Mouse (Mus musculus): ENCODE measurements around the gene Fndc3b. TPM values are rescaled to one million over a fixed set of nuclear protein-coding genes. Genes with fewer than 3 reads are reported as not detected.

Gene Fndc3b
- polyA plus RNA-seq, 1 experiment from 2014 or later: 4.7 TPM

DNA sequence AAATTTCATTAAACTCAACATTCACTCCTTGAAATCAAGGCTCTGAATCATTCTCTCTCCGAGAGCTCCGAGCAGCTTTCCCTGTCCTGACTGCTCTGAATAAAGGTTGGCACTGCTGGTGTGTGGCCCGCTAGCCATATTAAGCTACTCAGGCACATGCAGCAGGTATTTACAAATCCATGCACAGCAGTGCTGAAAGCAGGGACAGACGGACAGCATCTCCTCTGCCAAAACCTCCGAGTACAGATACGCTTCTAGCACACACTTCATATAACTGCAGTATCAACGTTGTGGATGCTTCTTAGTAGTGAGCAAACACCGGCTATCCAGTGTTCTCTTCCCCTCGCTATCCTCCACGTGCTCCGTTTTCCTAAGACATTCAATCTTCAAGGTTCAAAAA is 167.0 kb downstream of the Fndc3b start:
- DNase-seq (no peak), ATAC-seq (ENCODE audit: low read depth) (no peak)
- no peaks in the 10 kb centered on the region for H3K9me3 ChIP-seq (replicated peaks)
- no peaks in the 10 kb centered on the region; the same call in 1 of the 2 replicates for H3K36me3 ChIP-seq
- no peak overlapping the region for H3K4me2 ChIP-seq
- H3K4me3 ChIP-seq (replicated peaks): no peak overlapping the region
- H3K27me3 ChIP-seq: no peaks in the 10 kb centered on the region
- no peaks in the 10 kb centered on the region for H3K4me1 ChIP-seq (replicated peaks)
- H3K9ac ChIP-seq: no peak overlapping the region
- 78% methylated on average over 11 of the region's 11 CpGs for WGBS (ENCODE audit: insufficient replicate concordance)
- no peak overlapping the region for H3K27ac ChIP-seq

DNA sequence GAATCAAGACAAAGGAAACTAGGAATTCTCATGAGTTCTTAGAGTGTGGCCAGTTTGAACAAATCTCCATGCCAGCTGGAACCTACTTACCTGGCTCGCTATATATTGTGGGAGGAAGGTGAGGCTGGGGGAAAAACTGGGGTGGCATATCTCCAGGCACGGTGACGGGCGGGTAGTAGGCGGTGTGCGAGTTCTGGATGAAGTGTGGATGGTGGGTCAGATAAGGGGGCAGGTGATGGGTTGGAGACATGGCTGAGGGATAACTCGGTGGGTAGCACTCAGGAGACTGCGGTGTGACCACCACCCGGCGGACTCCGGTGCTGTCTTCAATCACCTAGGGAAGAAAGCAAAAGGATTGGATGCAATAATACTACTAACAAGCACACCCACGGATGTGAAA is 169.3 kb downstream of the Fndc3b start:
- no peaks in the 10 kb centered on the region for H3K27me3 ChIP-seq
- ATAC-seq (ENCODE audit: low read depth) (no peak), DNase-seq (no peak)
- no peaks in the 10 kb centered on the region for H3K9me3 ChIP-seq (replicated peaks)
- H3K9ac ChIP-seq: no peak overlapping the region
- H3K4me3 ChIP-seq (replicated peaks): no peak overlapping the region
- H3K4me1 ChIP-seq (replicated peaks): no peaks in the 10 kb centered on the region
- H3K27ac ChIP-seq: no peak overlapping the region
- H3K36me3 ChIP-seq: peaks cover 4% of the 10 kb centered on the region
- WGBS (ENCODE audit: insufficient replicate concordance): 76% methylated on average over 12 of the region's 12 CpGs
- no peak overlapping the region for H3K4me2 ChIP-seq

DNA sequence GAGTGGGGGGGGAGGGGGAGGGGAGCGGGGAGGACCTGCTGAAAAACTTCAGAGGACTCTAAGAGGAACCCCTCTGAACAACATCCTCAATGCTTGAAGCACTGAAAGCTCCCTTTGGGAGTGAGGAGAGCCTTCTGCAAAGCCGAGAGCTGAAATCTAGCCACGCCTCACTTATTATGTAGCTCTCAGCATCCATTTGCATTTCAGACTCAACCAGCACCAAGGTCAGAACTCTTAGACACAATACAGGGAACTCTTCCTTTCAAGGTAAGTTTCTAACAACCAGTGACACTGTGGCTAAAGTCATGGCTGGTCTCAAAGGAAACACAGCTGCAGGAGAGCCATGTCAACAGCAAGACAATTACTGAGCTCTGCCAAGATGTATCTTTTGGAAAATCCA is 169.9 kb downstream of the Fndc3b start:
- no peak for ATAC-seq (ENCODE audit: low read depth)

DNA sequence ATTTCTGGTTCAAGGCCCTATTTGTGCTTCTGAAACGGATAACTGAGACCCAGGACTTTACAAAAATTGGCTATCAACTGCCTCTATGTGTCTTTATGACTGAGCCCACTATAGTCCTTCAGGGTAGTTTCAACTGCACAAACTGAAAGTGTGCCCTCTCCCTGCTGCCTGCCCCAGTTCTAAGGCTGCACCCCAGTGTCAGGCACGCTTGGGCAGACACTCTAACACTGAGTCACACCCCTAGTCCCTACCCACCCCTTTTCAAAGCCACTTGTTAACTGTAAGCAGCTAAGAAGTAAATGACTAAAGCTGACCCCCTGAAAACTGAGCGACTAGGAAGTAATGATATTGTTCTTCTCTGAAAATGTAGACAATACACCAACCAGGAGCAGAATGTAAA is 176.9 kb downstream of the Fndc3b start:
- Histone ChIP-seq H3K27me3 (no peaks in the 10 kb centered on the region), H3K4me2 (no peak overlapping the region), H3K27ac (no peak overlapping the region), H3K4me1 (replicated peaks) (no peaks in the 10 kb centered on the region), H3K9me3 (replicated peaks) (no peaks in the 10 kb centered on the region), H3K4me3 (replicated peaks) (no peak overlapping the region), H3K36me3 (peaks cover 8% of the 10 kb centered on the region), H3K9ac (no peak overlapping the region)
- no peak for DNase-seq
- ATAC-seq (ENCODE audit: low read depth): no peak
- WGBS (ENCODE audit: insufficient replicate concordance): 50% methylated on average over 3 of the region's 3 CpGs

More for the DNA sequence above, 169.9 kb downstream of the Fndc3b start:
- Histone ChIP-seq H3K4me2 (no peak overlapping the region), H3K27ac (no peak overlapping the region), H3K9ac (no peak overlapping the region), H3K4me1 (replicated peaks) (no peaks in the 10 kb centered on the region), H3K9me3 (replicated peaks) (no peaks in the 10 kb centered on the region), H3K36me3 (peaks cover 4% of the 10 kb centered on the region), H3K4me3 (replicated peaks) (no peak overlapping the region), H3K27me3 (no peaks in the 10 kb centered on the region)
- 63% methylated on average over 3 of the region's 3 CpGs for WGBS (ENCODE audit: insufficient replicate concordance)
- DNase-seq: no peak

DNA sequence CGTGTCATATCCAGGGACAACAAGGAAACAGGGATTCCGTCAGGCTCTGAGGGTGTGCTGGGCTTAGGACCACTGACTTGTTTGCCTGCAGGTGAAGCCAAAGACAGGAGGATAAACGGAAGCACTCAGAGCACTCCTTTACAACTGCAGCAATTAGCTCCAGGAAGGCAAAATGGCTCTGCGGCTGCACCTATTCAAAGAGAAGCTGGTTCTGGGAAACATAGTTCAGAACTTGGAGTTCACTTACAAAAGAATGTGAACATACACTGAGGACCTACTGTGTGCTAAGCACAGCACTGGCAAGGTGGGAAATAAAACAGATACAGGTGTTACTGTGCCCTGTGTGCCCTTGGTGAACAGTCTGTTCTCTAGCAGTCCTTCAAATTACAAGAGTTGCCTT is 177.4 kb downstream of the Fndc3b start:
- Histone ChIP-seq H3K27me3 (no peaks in the 10 kb centered on the region), H3K9ac (no peak overlapping the region), H3K4me3 (replicated peaks) (no peak overlapping the region), H3K4me2 (no peak overlapping the region), H3K27ac (no peak overlapping the region), H3K36me3 (peaks cover 8% of the 10 kb centered on the region), H3K4me1 (replicated peaks) (no peaks in the 10 kb centered on the region), H3K9me3 (replicated peaks) (no peaks in the 10 kb centered on the region)
- ATAC-seq (ENCODE audit: low read depth) (no peak), DNase-seq (no peak)
- WGBS (ENCODE audit: insufficient replicate concordance): 67% methylated on average over 4 of the region's 4 CpGs

DNA sequence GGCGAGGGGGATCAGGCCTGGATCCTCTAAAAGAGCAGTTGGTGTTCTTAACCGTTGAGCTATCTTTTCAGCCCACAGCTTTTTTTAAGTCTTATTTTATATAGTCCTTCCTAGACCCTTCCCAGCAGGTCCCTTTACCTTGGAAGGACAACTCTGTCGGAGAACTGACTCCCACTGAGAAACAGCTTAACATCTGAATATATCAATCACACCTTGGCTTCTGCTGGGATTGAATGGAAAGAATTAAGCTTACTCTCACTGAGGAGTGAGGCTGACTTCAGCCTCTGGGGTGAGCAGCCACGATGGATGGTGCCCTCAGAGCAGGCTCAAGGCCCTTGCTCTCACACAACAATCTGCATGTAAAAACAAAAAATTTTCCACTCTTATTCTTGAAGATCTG is 179.1 kb downstream of the Fndc3b start:
- DNase-seq: no peak
- ATAC-seq (ENCODE audit: low read depth): no peak

DNA sequence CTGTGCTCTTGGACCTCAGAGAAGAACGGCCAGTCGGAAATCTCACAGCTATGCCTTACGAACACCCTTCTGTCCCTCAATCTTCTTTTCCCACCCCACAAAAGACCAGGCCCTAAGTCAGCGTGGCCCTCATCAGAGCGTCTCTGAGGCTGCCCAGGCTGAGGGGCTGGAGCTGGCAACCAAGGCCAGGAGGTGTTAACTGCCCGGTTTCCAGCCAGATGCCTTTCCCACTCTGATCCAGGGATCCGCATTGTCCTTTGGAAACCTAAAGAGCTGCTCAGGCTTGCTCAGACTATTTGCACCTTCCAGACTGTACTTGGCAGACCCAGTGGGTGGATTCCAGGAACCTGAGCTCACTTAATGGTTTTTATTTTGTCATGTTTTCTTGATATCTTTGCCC is 180.7 kb downstream of the Fndc3b start:
- H3K9ac ChIP-seq: no peak overlapping the region
- H3K4me2 ChIP-seq: no peak overlapping the region
- ATAC-seq (ENCODE audit: low read depth) (no peak), DNase-seq (no peak)
- H3K27ac ChIP-seq: no peak overlapping the region
- no peaks in the 10 kb centered on the region for H3K9me3 ChIP-seq (replicated peaks)
- H3K27me3 ChIP-seq: no peaks in the 10 kb centered on the region
- no peak overlapping the region for H3K4me3 ChIP-seq (replicated peaks)
- H3K36me3 ChIP-seq: no peaks in the 10 kb centered on the region; the same call in 1 of the 2 replicates
- no peaks in the 10 kb centered on the region for H3K4me1 ChIP-seq (replicated peaks)
- WGBS (ENCODE audit: insufficient replicate concordance): 69% methylated on average over 7 of the region's 7 CpGs

More for the DNA sequence above, 179.1 kb downstream of the Fndc3b start:
- Histone ChIP-seq H3K9ac (no peak overlapping the region), H3K4me3 (replicated peaks) (no peak overlapping the region), H3K4me1 (replicated peaks) (no peaks in the 10 kb centered on the region), H3K36me3 (peaks cover 5% of the 10 kb centered on the region; the same call in 1 of the 2 replicates), H3K9me3 (replicated peaks) (no peaks in the 10 kb centered on the region), H3K4me2 (no peak overlapping the region), H3K27ac (no peak overlapping the region), H3K27me3 (no peaks in the 10 kb centered on the region)
- 57% methylated on average over 4 of the region's 4 CpGs for WGBS (ENCODE audit: insufficient replicate concordance)

DNA sequence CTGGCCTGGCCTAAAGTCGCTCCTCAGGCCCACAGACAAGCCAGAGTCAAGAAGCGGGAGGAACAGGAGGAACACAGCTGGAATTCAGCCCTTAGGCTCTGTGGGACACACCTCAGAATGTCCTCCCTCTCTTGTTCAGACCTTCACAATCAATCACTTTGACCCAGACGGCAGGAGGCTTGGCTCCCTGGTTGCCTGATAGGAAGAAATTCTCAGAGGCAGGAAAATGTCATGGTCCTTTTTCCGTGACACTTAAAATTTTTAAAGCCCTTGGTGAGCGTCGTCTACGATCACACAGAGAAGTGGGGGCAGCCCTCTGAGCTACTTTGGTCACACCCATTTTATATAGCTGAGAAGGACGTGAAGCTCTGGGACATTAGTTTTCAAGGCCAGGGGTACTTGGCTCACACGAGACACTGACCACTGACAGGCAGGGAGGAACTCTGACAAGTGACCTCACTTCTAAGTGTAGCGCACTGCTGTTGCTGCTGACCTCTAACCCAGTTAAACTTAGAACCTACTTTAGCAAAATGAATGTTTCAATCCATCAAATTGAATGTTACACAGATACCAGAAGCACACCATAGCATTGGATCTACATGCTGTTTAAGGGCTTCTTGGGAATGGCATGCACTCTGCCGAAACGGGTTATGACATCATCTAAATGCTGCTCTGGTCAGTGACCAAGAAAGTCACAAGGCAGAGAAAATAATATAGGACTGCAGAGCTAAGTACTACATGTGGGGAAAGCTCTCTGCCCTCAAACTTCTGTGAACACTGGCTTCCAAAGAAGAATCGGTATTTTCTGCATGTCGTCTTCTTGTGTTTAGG is 181.7 kb downstream of the Fndc3b start:
- Histone ChIP-seq H3K4me3 (replicated peaks) (no peak overlapping the region), H3K36me3 (no peaks in the 10 kb centered on the region; the same call in 1 of the 2 replicates), H3K27ac (no peak overlapping the region), H3K27me3 (no peaks in the 10 kb centered on the region), H3K4me1 (replicated peaks) (no peaks in the 10 kb centered on the region), H3K9ac (no peak overlapping the region), H3K4me2 (no peak overlapping the region), H3K9me3 (replicated peaks) (no peaks in the 10 kb centered on the region)
- ATAC-seq (ENCODE audit: low read depth) (no peak), DNase-seq (no peak)
- 69% methylated on average over 14 of the region's 14 CpGs for WGBS (ENCODE audit: insufficient replicate concordance)

DNA sequence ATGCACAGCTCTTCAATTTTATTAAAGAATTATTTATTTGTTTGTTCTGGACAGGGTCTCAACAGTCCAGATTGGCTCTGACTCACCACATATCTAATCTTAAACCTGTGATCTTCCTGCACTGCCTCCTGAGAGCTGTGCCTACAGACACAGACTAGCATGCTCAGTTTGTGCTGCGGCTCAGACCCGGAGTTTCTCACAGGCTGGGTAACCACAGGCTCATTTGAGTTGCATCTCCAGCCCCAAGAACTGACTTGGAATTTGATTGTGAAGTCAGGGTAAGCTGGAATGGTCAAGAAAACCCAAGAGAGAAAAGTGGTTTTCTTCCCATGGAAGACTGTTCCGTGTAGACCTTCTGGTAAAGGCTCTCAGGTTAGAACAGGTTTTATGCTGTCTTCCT is 184.1 kb downstream of the Fndc3b start:
- Histone ChIP-seq H3K27me3 (no peaks in the 10 kb centered on the region), H3K27ac (no peak overlapping the region), H3K4me1 (replicated peaks) (no peaks in the 10 kb centered on the region), H3K9ac (no peak overlapping the region), H3K36me3 (no peaks in the 10 kb centered on the region; the same call in 1 of the 2 replicates), H3K9me3 (replicated peaks) (no peaks in the 10 kb centered on the region), H3K4me3 (replicated peaks) (no peak overlapping the region), H3K4me2 (no peak overlapping the region)
- WGBS (ENCODE audit: insufficient replicate concordance): 73% methylated on average over 3 of the region's 3 CpGs
- no peak for DNase-seq
- no peak for ATAC-seq (ENCODE audit: low read depth)

DNA sequence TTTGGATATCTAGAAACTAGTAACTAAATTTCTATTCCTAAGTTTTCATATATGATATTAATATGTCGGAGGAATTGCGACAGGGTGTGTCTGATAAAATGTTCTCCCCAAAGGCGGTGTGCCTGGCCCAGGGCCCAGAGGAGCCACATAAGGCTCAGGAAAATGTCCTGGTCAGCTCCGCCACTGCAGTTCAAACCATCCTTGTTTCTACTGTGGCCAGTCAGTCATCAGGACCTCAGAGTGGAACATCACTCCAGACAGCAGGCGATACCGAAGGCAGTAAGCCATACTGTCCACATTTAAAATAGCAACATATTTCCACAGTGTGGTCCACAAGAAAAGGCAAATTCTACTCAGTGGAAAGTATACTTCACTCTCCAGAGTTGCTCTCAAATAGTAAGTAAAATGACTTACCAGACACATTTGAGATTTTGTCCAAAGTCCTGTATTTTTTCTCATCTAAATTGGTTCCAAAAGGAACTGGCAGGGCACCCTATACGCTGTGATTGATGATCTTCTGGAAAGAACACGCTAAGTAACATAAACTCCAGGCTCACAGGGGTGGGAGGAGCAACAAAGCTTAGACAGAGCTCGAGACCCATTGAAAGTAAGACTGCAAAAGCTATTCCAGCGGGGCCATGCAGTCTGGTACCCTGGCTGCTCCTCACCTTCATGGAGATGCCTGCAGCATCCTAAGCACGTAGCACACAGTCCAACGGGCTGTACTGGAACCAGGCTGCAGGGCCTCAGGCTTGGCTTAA is 187.8 kb downstream of the Fndc3b start:
- H3K27me3 ChIP-seq: no peaks in the 10 kb centered on the region
- no peaks in the 10 kb centered on the region for H3K4me1 ChIP-seq (replicated peaks)
- WGBS (ENCODE audit: insufficient replicate concordance): 72% methylated on average over 12 of the region's 12 CpGs
- ATAC-seq (ENCODE audit: low read depth) (no peak), DNase-seq (no peak)
- 0 out of 2 replicates have a peak, but pooled peaks cover 3% of the 10 kb centered on the region for H3K36me3 ChIP-seq
- no peak overlapping the region for H3K9ac ChIP-seq
- no peak overlapping the region for H3K4me3 ChIP-seq (replicated peaks)
- no peak overlapping the region for H3K27ac ChIP-seq
- H3K4me2 ChIP-seq: no peak overlapping the region
- no peaks in the 10 kb centered on the region for H3K9me3 ChIP-seq (replicated peaks)

DNA sequence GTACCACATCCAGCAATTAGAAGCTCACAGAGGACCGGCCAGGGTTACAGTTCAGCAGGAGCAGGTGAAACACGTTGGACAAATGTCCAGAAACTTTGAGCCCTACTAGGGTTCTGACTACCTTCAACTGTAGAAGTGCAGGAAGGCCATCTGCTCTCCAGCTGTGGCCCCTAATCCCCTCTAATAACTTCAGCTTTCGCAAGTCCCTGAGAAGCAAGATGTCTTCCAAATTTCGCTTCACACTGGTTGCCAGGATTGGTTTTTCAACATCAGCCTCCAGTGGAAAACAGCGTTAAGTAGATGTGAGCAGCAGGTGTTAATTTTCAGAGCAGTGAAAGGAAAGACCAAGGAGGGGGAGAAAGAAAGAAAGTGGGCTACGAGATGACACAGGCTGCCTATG is 190.7 kb downstream of the Fndc3b start:
- 57% methylated on average over 6 of the region's 6 CpGs for WGBS (ENCODE audit: insufficient replicate concordance)

More for the DNA sequence above, 190.7 kb downstream of the Fndc3b start:
- no peaks in the 10 kb centered on the region for H3K27me3 ChIP-seq
- H3K36me3 ChIP-seq: 0 out of 2 replicates have a peak, but pooled peaks cover 3% of the 10 kb centered on the region
- no peak for ATAC-seq (ENCODE audit: low read depth)
- no peak overlapping the region for H3K27ac ChIP-seq
- DNase-seq: no peak
- H3K4me1 ChIP-seq (replicated peaks): no peaks in the 10 kb centered on the region
- no peaks in the 10 kb centered on the region for H3K9me3 ChIP-seq (replicated peaks)
- H3K4me3 ChIP-seq (replicated peaks): no peak overlapping the region
- no peak overlapping the region for H3K9ac ChIP-seq
- H3K4me2 ChIP-seq: no peak overlapping the region

All from liver, embryonic 13.5 days (tissue).